Mouse (Mus musculus) kidney, embryonic 16.5 days (tissue): ENCODE data around the gene Kiss1r. TPM values are rescaled to one million over a fixed set of nuclear protein-coding genes. Genes with fewer than 3 reads are reported as not detected.
A peak's percentile ranks its signal among the peaks of the same experiment; 100 is the strongest.

Experiments used
- ATAC-seq: fragments of 200-750 bp; cut with Nextera tagmentation; 2 replicates; pipeline ENCODE4 v1.8.0; 2017; ENCODE audit warnings: moderate TSS enrichment; ENCODE audit not compliant: low FRiP score, low TSS enrichment
- H3K27ac ChIP-seq: fragments of 300-500 bp; sonication (generic); 2 replicates; pipeline ENCODE4 v1.5.1; 2014; ENCODE audit warnings: low read length
- H3K27me3 ChIP-seq: fragments of 300-500 bp; sonication (generic); 2 replicates; pipeline ENCODE4 v1.6.1; 2014; ENCODE audit warnings: low read length, control low read depth, mixed read lengths; ENCODE audit not compliant: insufficient read depth
- H3K36me3 ChIP-seq: fragments of 300-500 bp; sonication (generic); 2 replicates; pipeline ENCODE4 v1.6.1; 2014; ENCODE audit warnings: low read length, control low read depth, mixed read lengths; ENCODE audit not compliant: insufficient read depth
- H3K4me1 ChIP-seq: fragments of 300-500 bp; sonication (generic); 2 replicates; pipeline ENCODE4 v1.6.1; 2014; ENCODE audit warnings: low read length, control low read depth, mixed read lengths; ENCODE audit not compliant: insufficient read depth
- H3K4me2 ChIP-seq: fragments of 300-500 bp; sonication (generic); replicated peaks from 2 replicates; pipeline ENCODE4 v1.6.1; 2014; ENCODE audit warnings: low read depth, low read length
- H3K4me3 ChIP-seq: fragments of 300-500 bp; sonication (generic); 2 replicates; pipeline ENCODE4 v1.5.1; 2014; ENCODE audit warnings: mild to moderate bottlenecking, low read length
- H3K9ac ChIP-seq: fragments of 300-500 bp; sonication (generic); replicated peaks from 2 replicates; pipeline ENCODE4 v1.6.1; 2014; ENCODE audit warnings: low read length
- H3K9me3 ChIP-seq: fragments of 300-500 bp; sonication (generic); 2 replicates; pipeline ENCODE4 v1.6.1; 2016; ENCODE audit warnings: low read length, control low read depth
- WGBS: fragments of 180-500 bp; shearing (Covaris S2); extraction: QIAGEN DNeasy Blood & Tissue Kit; methylation state at CpG from one replicate; pipeline ENCODE4 v1.1.7; 2014; 5-methylcytosine and 5-hydroxymethylcytosine counted together
- polyA plus RNA-seq: library from polyadenylated mRNA; unstranded; fragments of >200 nt; fragmentation: Nextera tagmentation; extraction: Ambion mirVana; gene quantifications from 2 replicates; pipeline ENCODE4 v1.2.1, GENCODE M21; 2015

The Kiss1r gene
- polyA plus RNA-seq, 1 experiment from 2014 or later: 2.1 TPM

GRCm38 (mm10) chr10:79964727-79965126 lies 48.0 kb downstream of the Kiss1r start:
- no peak overlapping the region for H3K9ac ChIP-seq
- peaks cover 9% of the 10 kb centered on the region for H3K4me1 ChIP-seq
- WGBS: 93% methylated on average over 7 of the region's 7 CpGs
- no peaks in the 10 kb centered on the region for H3K27me3 ChIP-seq
- H3K36me3 ChIP-seq: peaks cover 57% of the 10 kb centered on the region
- no peak overlapping the region for H3K27ac ChIP-seq
- no peak for ATAC-seq
- H3K4me2 ChIP-seq: no peak overlapping the region
- no peak overlapping the region for H3K4me3 ChIP-seq
- H3K9me3 ChIP-seq: no peaks in the 10 kb centered on the region

- Histone ChIP-seq H3K9me3 (no peaks in the 10 kb centered on the region), H3K9ac (no peak overlapping the region), H3K36me3 (peaks cover 57% of the 10 kb centered on the region), H3K4me3 (no peak overlapping the region), H3K27me3 (no peaks in the 10 kb centered on the region), H3K27ac (no peak overlapping the region), H3K4me1 (peaks cover 9% of the 10 kb centered on the region), H3K4me2 (no peak overlapping the region)
- no peak for ATAC-seq
- 86% methylated on average over 5 of the region's 5 CpGs for WGBS
Measured at GRCm38 (mm10) chr10:79965325-79965724, 48.6 kb downstream of the Kiss1r start.

- Histone ChIP-seq H3K36me3 (peaks cover 57% of the 10 kb centered on the region), H3K9me3 (no peaks in the 10 kb centered on the region), H3K27ac (no peak overlapping the region), H3K4me1 (peaks cover 9% of the 10 kb centered on the region), H3K27me3 (peaks cover 7% of the 10 kb centered on the region), H3K4me3 (no peak overlapping the region), H3K9ac (no peak overlapping the region), H3K4me2 (no peak overlapping the region)
- 98% methylated on average over 5 of the region's 5 CpGs for WGBS
- ATAC-seq: no peak
Measured at GRCm38 (mm10) chr10:79966886-79967400, 50.2 kb downstream of the Kiss1r start.

GRCm38 (mm10) chr10:79968181-79968580 lies 51.4 kb downstream of the Kiss1r start:
- H3K4me1 ChIP-seq: peaks cover 15% of the 10 kb centered on the region
- no peak overlapping the region for H3K9ac ChIP-seq
- H3K4me2 ChIP-seq: no peak overlapping the region
- 85% methylated on average over 1 of the region's 1 CpGs for WGBS
- peaks cover 13% of the 10 kb centered on the region for H3K27me3 ChIP-seq
- peaks cover 49% of the 10 kb centered on the region for H3K36me3 ChIP-seq
- no peak overlapping the region for H3K4me3 ChIP-seq
- H3K27ac ChIP-seq: no peak overlapping the region
- ATAC-seq: no peak
- H3K9me3 ChIP-seq: no peaks in the 10 kb centered on the region

- Histone ChIP-seq H3K4me3 (no peak overlapping the region), H3K27me3 (peaks cover 13% of the 10 kb centered on the region), H3K9ac (no peak overlapping the region), H3K9me3 (no peaks in the 10 kb centered on the region), H3K27ac (no peak overlapping the region), H3K36me3 (peaks cover 40% of the 10 kb centered on the region), H3K4me2 (no peak overlapping the region), H3K4me1 (peaks cover 15% of the 10 kb centered on the region)
- WGBS: 14% methylated on average over 3 of the region's 3 CpGs
- ATAC-seq: no peak
Measured at GRCm38 (mm10) chr10:79969124-79969568, 52.4 kb downstream of the Kiss1r start.

GRCm38 (mm10) chr10:79970415-79971182 lies 53.8 kb downstream of the Kiss1r start, which contains the start of gene Grin3b:
Grin3b (plus strand) TSS chr10:79970715.
- Histone ChIP-seq H3K27ac (no peak within 1 kb of the TSS), H3K27me3 (peaks cover 13% of the 10 kb centered on the region), H3K9ac (peak within 1 kb of the TSS; percentile 60), H3K4me1 (peaks cover 15% of the 10 kb centered on the region), H3K4me3 (peak within 1 kb of the TSS; percentile 47), H3K9me3 (no peaks in the 10 kb centered on the region), H3K4me2 (peak within 1 kb of the TSS; percentile 86), H3K36me3 (peaks cover 35% of the 10 kb centered on the region)
- 7% methylated on average over 47 of the region's 47 CpGs for WGBS
- peak; percentile 24 for ATAC-seq

- peaks cover 13% of the 10 kb centered on the region for H3K27me3 ChIP-seq
Measured at GRCm38 (mm10) chr10:79971183-79971497, 54.4 kb downstream of the Kiss1r start.

More at GRCm38 (mm10) chr10:79971183-79971497, 54.4 kb downstream of the Kiss1r start:
- Histone ChIP-seq H3K4me2 (peak overlapping the region; percentile 86), H3K9me3 (no peaks in the 10 kb centered on the region), H3K9ac (peak overlapping the region; percentile 60), H3K36me3 (peaks cover 35% of the 10 kb centered on the region), H3K4me3 (peak overlapping the region; percentile 47), H3K4me1 (peaks cover 15% of the 10 kb centered on the region), H3K27ac (no peak overlapping the region)
- ATAC-seq: peak; percentile 28; the same call in 1 of the 2 replicates
- 3% methylated on average over 21 of the region's 21 CpGs for WGBS

Other genes with a start within 250 kb of the Kiss1r start
- gene Tpgs1, start 247.6 kb upstream of the Kiss1r start, polyA plus RNA-seq: 84.2 and 87.0 TPM in 2 replicates
- gene Cdc34, start 234.8 kb upstream of the Kiss1r start, polyA plus RNA-seq: 81.2 and 92.3 TPM in 2 replicates
- 0.75 and 0.81 TPM in 2 replicates for gene Gzmm, start 228.0 kb upstream of the Kiss1r start, polyA plus RNA-seq
- 954 and 1,048 TPM in 2 replicates for gene Bsg, start 212.5 kb upstream of the Kiss1r start, polyA plus RNA-seq
- 0.05 and 0.12 TPM in 2 replicates for gene Hcn2, start 200.3 kb upstream of the Kiss1r start, polyA plus RNA-seq
- gene Polrmt, start 170.4 kb upstream of the Kiss1r start, polyA plus RNA-seq: 60.9 and 63.8 TPM in 2 replicates
- gene Fgf22, start 161.9 kb upstream of the Kiss1r start, polyA plus RNA-seq: 0.14 and 0.39 TPM in 2 replicates
- gene Rnf126, start 150.0 kb upstream of the Kiss1r start, polyA plus RNA-seq: 66.4 and 77.0 TPM in 2 replicates
- gene Fstl3, start 139.7 kb upstream of the Kiss1r start, polyA plus RNA-seq: 23.9 and 26.4 TPM in 2 replicates
- gene Prss57, start 126.0 kb upstream of the Kiss1r start, polyA plus RNA-seq: not detected in 2 replicates
- gene Palm, start 123.4 kb upstream of the Kiss1r start, polyA plus RNA-seq: 190 and 194 TPM in 2 replicates
- 18.2 and 18.5 TPM in 2 replicates for gene Misp, start 96.0 kb upstream of the Kiss1r start, polyA plus RNA-seq
- 431 and 491 TPM in 2 replicates for gene Ptbp1, start 62.5 kb upstream of the Kiss1r start, polyA plus RNA-seq
- 7.9 and 8.2 TPM in 2 replicates for gene Prtn3, start 42.5 kb upstream of the Kiss1r start, polyA plus RNA-seq
- gene Plppr3, start 42.3 kb upstream of the Kiss1r start, polyA plus RNA-seq: 72.7 and 78.6 TPM in 2 replicates
- gene Elane, start 30.7 kb upstream of the Kiss1r start, polyA plus RNA-seq: 0.60 and 0.76 TPM in 2 replicates
- gene Cfd, start 26.1 kb upstream of the Kiss1r start, polyA plus RNA-seq: not detected in 2 replicates
- gene Med16, start 8.0 kb upstream of the Kiss1r start, polyA plus RNA-seq: 71.0 and 72.4 TPM in 2 replicates
- gene Gm26602, start 6.1 kb upstream of the Kiss1r start, polyA plus RNA-seq: 9.2 TPM in 1 of 2 replicates, not detected in the other
- gene R3hdm4, start 4.2 kb downstream of the Kiss1r start, polyA plus RNA-seq: 169 and 170 TPM in 2 replicates
- gene Arid3a, start 10.1 kb downstream of the Kiss1r start, polyA plus RNA-seq: 5.5 and 9.2 TPM in 2 replicates
- 101 and 113 TPM in 2 replicates for gene Wdr18, start 43.2 kb downstream of the Kiss1r start, polyA plus RNA-seq
- 0.54 and 0.71 TPM in 2 replicates for gene Grin3b, start 53.7 kb downstream of the Kiss1r start, polyA plus RNA-seq
- gene Tmem259, start 67.4 kb downstream of the Kiss1r start, polyA plus RNA-seq: 10.8 and 11.2 TPM in 2 replicates
- 309 and 332 TPM in 2 replicates for gene Cnn2, start 71.6 kb downstream of the Kiss1r start, polyA plus RNA-seq
- gene Abca7, start 79.5 kb downstream of the Kiss1r start, polyA plus RNA-seq: 4.2 and 4.4 TPM in 2 replicates
- 10.5 and 11.3 TPM in 2 replicates for gene Arhgap45, start 99.7 kb downstream of the Kiss1r start, polyA plus RNA-seq
- 242 and 248 TPM in 2 replicates for gene Polr2e, start 122.8 kb downstream of the Kiss1r start, polyA plus RNA-seq
- 617 and 706 TPM in 2 replicates for gene Gpx4, start 130.2 kb downstream of the Kiss1r start, polyA plus RNA-seq
- 16.1 and 17.6 TPM in 2 replicates for gene Sbno2, start 188.6 kb downstream of the Kiss1r start, polyA plus RNA-seq
- 18.2 and 20.2 TPM in 2 replicates for gene Stk11, start 198.8 kb downstream of the Kiss1r start, polyA plus RNA-seq
- 676 and 688 TPM in 2 replicates for gene Atp5d, start 221.7 kb downstream of the Kiss1r start, polyA plus RNA-seq
- 6.4 and 7.3 TPM in 2 replicates for gene Cbarp, start 223.9 kb downstream of the Kiss1r start, polyA plus RNA-seq
- 15.9 and 16.8 TPM in 2 replicates for gene Midn, start 231.3 kb downstream of the Kiss1r start, polyA plus RNA-seq
- 96.2 and 101 TPM in 2 replicates for gene Cirbp, start 249.0 kb downstream of the Kiss1r start, polyA plus RNA-seq